Mouse (Mus musculus) midbrain, postnatal 0 days (tissue): ENCODE measurements around the gene Zbtb45. TPM values are rescaled to one million over a fixed set of nuclear protein-coding genes. Genes with fewer than 3 reads are reported as not detected.
A peak's percentile ranks its signal among the peaks of the same experiment; 100 is the strongest.

Source experiments
- ATAC-seq: fragments of 200-750 bp; cut with Nextera tagmentation; 2 replicates; pipeline ENCODE4 v1.8.0; 2017; ENCODE audit warnings: moderate number of reproducible peaks, mild to moderate bottlenecking, moderate TSS enrichment, moderate library complexity; ENCODE audit not compliant: low FRiP score
- DNase-seq: peaks from one replicate; pipeline ENCODE4 v3.0.0-alpha.2; 2015; ENCODE audit warnings: low spot score
- H3K27ac ChIP-seq: fragments of 300-500 bp; sonication (generic); 2 replicates; pipeline ENCODE4 v1.5.1; 2014; ENCODE audit warnings: low read depth, mild to moderate bottlenecking, low read length, mixed read lengths
- H3K27me3 ChIP-seq: fragments of 300-500 bp; sonication (generic); 2 replicates; pipeline ENCODE4 v1.6.1; 2014; ENCODE audit warnings: low read length, control low read depth, mixed read lengths; ENCODE audit not compliant: insufficient read depth
- H3K36me3 ChIP-seq: fragments of 300-500 bp; sonication (generic); 2 replicates; pipeline ENCODE4 v1.6.1; 2014; ENCODE audit warnings: low read length, control low read depth, mixed read lengths; ENCODE audit not compliant: insufficient read depth
- H3K4me1 ChIP-seq: fragments of 300-500 bp; sonication (generic); 2 replicates; pipeline ENCODE4 v1.6.1; 2014; ENCODE audit warnings: mild to moderate bottlenecking, control low read depth, antibody characterized with exemption, low read length, mixed read lengths; ENCODE audit not compliant: insufficient read depth
- H3K4me2 ChIP-seq: fragments of 300-500 bp; sonication (generic); 2 replicates; pipeline ENCODE4 v1.6.1; 2014; ENCODE audit warnings: low read depth, mild to moderate bottlenecking, low read length, mixed read lengths; ENCODE audit not compliant: poor library complexity, severe bottlenecking
- H3K4me3 ChIP-seq: fragments of 300-500 bp; sonication (generic); 2 replicates; pipeline ENCODE4 v1.5.1; 2014; ENCODE audit warnings: low read depth, mild to moderate bottlenecking, low read length, moderate library complexity
- H3K9ac ChIP-seq: fragments of 300-500 bp; sonication (generic); replicated peaks from 2 replicates; pipeline ENCODE4 v1.6.1; 2014; ENCODE audit warnings: mild to moderate bottlenecking, low read length, moderate library complexity, mixed read lengths; ENCODE audit not compliant: poor library complexity, severe bottlenecking
- H3K9me3 ChIP-seq: fragments of 300-500 bp; sonication (generic); 2 replicates; pipeline ENCODE4 v1.6.1; 2016; ENCODE audit warnings: low read length, control low read depth
- CTCF ChIP-seq: IDR thresholded peaks from 2 replicates; pipeline ENCODE4 v1.5.1; 2016; ENCODE audit warnings: antibody characterized with exemption, mild to moderate bottlenecking
- WGBS: fragments of 180-500 bp; shearing (Covaris S2); extraction: QIAGEN DNeasy Blood & Tissue Kit; methylation state at CpG from one replicate; pipeline ENCODE4 v1.1.7; 2014; 5-methylcytosine and 5-hydroxymethylcytosine counted together
- polyA plus RNA-seq: library from polyadenylated mRNA; unstranded; fragments of >200 nt; fragmentation: Nextera tagmentation; extraction: Ambion mirVana; gene quantifications from 2 replicates; pipeline ENCODE4 v1.2.1, GENCODE M21; 2015
- total RNA-seq: library from RNA; depleted of rRNA; stranded (reverse); fragments of >200 nt; gene quantifications from 2 replicates; pipeline ENCODE4 v1.2.3, GENCODE M21; 2014

Gene Zbtb45
- total and polyA plus RNA-seq, 2 experiments from 2014 or later, result 29.0 to 70.8 TPM

DNA sequence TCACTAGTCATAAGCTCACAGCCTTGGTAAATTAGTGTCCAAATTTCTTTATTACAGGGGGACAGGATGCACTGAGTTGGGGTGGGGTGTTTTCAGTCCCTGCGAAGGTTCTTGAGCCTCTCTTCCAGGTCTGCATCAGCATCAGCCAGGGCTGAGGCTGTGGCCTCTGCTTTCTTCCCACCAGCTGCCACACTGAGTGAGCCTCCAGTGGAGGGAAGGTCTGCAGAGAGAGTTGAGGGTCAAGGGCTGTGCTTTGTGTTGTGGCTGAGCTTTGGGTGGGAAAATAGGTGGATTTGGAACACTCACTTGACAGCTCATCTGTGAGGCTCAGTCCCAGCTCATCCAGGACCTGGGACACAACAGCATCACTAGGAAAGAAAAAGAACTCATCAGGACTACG is 22.1 kb upstream of the Zbtb45 start:
- DNase-seq (no peak), ATAC-seq (no peak)
- H3K4me1 ChIP-seq, result peaks cover 6% of the 10 kb centered on the region
- no peaks in the 10 kb centered on the region for H3K9me3 ChIP-seq
- H3K4me2 ChIP-seq, result no peak overlapping the region
- no peaks in the 10 kb centered on the region for H3K27me3 ChIP-seq
- 78% methylated on average over 2 of the region's 2 CpGs for WGBS
- no peak overlapping the region for H3K27ac ChIP-seq
- H3K36me3 ChIP-seq, result peaks cover 64% of the 10 kb centered on the region
- H3K4me3 ChIP-seq, result no peak overlapping the region
- H3K9ac ChIP-seq, result no peak overlapping the region
- no peak for TF ChIP-seq CTCF

DNA sequence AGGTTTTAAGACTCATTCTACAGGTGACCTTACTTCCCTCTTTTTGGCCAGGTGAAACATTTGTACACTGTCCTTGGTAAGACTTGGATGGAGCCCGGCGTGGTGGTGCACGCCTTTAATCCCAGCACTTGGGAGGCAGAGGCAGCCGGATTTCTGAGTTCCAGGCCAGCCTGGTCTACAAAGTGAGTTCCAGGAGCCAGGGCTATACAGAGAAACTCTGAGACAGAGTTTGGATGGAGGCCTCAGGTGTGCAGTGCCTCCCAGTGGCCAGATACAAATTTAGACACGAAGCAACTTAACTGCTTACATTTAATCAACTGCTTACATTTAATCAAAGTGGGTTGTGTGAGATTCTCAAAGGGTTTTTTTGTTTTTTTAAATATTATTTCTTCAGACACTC is 21.2 kb upstream of the Zbtb45 start:
- peaks cover 6% of the 10 kb centered on the region for H3K4me1 ChIP-seq
- ATAC-seq (no peak), DNase-seq (peak; percentile 51)
- WGBS, result 67% methylated on average over 5 of the region's 5 CpGs
- H3K27ac ChIP-seq, result no peak overlapping the region
- no peaks in the 10 kb centered on the region for H3K27me3 ChIP-seq
- H3K36me3 ChIP-seq, result peaks cover 63% of the 10 kb centered on the region
- peak; percentile 68 for TF ChIP-seq CTCF
- no peak overlapping the region for H3K4me2 ChIP-seq
- H3K9ac ChIP-seq, result no peak overlapping the region
- H3K9me3 ChIP-seq, result no peaks in the 10 kb centered on the region
- no peak overlapping the region for H3K4me3 ChIP-seq

DNA sequence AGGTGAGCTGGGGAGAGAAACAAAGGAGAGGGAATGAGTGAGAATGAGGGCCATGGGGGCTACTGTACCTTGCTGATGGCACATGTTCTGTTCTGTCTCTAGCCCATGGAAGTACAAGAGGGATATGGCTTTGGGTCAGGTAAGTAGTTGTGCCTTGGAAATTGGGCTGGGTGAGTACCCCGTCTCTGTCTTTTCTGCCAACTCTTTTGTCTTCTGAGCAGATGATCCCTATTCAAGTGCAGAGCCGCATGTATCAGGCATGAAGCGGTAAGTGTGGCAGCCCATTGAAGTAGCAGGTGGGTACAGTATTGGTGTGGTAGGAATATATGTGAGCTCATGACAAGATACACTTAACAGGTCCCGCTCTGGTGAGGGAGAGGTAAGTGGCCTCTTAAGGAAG is 19.2 kb upstream of the Zbtb45 start:
- H3K4me3 ChIP-seq, result no peak overlapping the region
- H3K4me1 ChIP-seq, result peaks cover 11% of the 10 kb centered on the region
- 86% methylated on average over 4 of the region's 4 CpGs for WGBS
- DNase-seq (no peak), ATAC-seq (no peak)
- peaks cover 57% of the 10 kb centered on the region for H3K36me3 ChIP-seq
- no peak for TF ChIP-seq CTCF
- H3K27me3 ChIP-seq, result no peaks in the 10 kb centered on the region
- no peaks in the 10 kb centered on the region for H3K9me3 ChIP-seq
- no peak overlapping the region for H3K27ac ChIP-seq
- H3K4me2 ChIP-seq, result no peak overlapping the region
- H3K9ac ChIP-seq, result no peak overlapping the region

DNA sequence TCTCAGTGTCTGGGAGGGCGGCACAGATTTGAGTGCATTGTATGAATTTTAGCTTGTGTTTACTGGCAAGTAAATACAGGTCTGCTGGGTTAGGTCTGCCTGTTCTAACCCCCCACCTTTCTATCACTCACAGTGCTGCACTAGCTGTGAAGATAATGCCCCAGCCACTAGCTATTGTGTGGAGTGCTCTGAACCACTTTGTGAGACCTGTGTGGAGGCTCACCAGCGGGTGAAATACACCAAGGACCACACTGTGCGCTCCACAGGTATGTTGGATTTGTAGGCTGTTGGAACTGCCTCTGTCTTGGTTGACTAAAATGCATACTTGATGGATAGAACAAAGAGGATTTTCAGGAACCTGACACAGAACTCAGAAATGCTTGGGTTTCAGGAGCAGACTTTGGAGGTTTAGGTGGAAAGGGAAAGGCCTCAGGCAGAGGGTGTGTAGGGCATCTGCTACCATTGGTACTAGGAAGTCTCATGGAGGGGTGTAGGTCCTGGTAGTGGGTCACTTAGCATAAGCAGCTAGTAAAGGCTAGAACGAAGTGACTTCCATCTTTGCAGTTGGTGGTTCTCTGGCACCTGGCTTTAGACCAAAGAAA is 15.8 kb upstream of the Zbtb45 start:
- peak overlapping the region; percentile 96 for H3K4me2 ChIP-seq
- H3K4me1 ChIP-seq, result peaks cover 5% of the 10 kb centered on the region; the same call in 1 of the 2 replicates
- 33% methylated on average over 4 of the region's 4 CpGs for WGBS
- peak overlapping the region; percentile 99 for H3K27ac ChIP-seq
- H3K27me3 ChIP-seq, result no peaks in the 10 kb centered on the region
- H3K9ac ChIP-seq, result peak overlapping the region; percentile 93
- no peak for ATAC-seq
- peaks cover 41% of the 10 kb centered on the region for H3K36me3 ChIP-seq
- TF ChIP-seq CTCF, result no peak
- no peaks in the 10 kb centered on the region for H3K9me3 ChIP-seq
- DNase-seq, result no peak
- peak overlapping the region; percentile 85 for H3K4me3 ChIP-seq

DNA sequence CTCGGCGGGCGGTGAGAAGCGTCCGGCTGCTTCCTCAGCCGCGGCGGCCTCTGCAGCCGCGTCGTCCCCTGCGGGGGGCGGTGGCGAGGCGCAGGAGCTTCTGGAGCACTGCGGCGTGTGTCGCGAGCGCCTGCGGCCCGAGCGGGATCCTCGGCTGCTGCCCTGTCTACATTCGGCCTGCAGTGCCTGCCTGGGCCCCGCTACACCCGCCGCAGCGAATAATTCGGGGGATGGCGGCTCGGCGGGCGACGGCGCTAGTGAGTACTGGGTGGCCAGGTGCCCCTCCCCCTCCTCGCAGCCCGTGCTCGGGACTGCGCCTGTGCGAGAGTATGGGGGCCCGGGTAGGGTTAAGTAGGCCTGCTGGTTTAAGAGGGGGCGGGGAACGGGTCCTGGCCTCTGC is 15.0 kb upstream of the Zbtb45 start:
- Histone ChIP-seq H3K4me1 (peaks cover 5% of the 10 kb centered on the region; the same call in 1 of the 2 replicates), H3K4me2 (peak overlapping the region; percentile 96), H3K4me3 (peak overlapping the region; percentile 85), H3K9ac (peak overlapping the region; percentile 93), H3K36me3 (peaks cover 33% of the 10 kb centered on the region), H3K27me3 (no peaks in the 10 kb centered on the region), H3K9me3 (no peaks in the 10 kb centered on the region), H3K27ac (peak overlapping the region; percentile 99)
- peak; percentile 85 for DNase-seq
- peak; percentile 67 for ATAC-seq
- peak; percentile 53; the same call in 1 of the 2 replicates for TF ChIP-seq CTCF
- WGBS, result under 1% methylated on average over 38 of the region's 44 CpGs

DNA sequence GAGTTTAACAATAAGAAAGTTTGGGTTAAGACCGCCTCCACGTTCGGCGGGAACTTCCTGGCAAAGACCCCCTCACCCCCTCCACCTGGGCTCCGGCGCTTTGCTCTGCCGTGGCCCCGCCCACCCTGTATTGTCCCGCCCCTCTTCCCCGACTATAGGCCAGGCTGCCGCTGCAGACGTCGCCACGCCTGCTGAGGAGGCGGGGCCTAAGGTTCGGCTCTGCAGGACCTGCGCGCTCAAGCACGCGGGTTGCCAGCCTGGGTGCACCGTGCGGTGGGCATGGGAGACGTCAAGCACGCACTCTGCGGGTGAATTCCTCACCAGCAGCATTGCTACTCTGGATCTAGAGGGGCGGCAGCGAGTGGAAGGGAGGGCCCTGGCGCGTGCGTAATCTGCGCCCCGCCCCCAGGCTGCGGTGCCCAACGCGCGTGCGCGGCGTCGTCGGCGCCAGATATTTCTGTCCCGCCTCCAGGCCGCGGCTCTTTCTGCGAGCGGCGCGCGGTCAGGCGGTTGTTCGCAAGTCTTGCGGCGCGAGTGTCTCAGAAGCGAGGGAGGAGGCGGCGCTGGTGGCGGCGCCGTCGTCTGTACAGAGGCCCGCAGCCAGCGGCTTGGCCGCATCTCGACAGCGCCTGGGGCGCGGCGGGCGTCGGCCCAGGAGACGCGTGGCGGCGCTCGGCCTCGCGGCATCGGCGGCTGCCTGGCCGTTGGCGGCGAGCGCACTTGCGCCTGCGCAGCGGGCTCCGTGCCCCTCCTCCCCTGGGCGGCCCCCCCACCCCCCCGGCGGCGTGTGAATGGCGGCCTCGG is 14.3 kb upstream of the Zbtb45 start:
- Histone ChIP-seq H3K36me3 (peaks cover 26% of the 10 kb centered on the region), H3K4me2 (peak overlapping the region; percentile 96), H3K27me3 (no peaks in the 10 kb centered on the region), H3K4me3 (peak overlapping the region; percentile 85), H3K9ac (peak overlapping the region; percentile 93), H3K9me3 (no peaks in the 10 kb centered on the region), H3K4me1 (peaks cover 5% of the 10 kb centered on the region; the same call in 1 of the 2 replicates), H3K27ac (peak overlapping the region; percentile 99)
- ATAC-seq, result peak; percentile 92
- under 1% methylated on average over 78 of the region's 95 CpGs for whole genome bisulfite sequencing
- TF ChIP-seq CTCF, result peak; percentile 28
- DNase-seq, result peak; percentile 97
